Mouse (Mus musculus) small intestine, adult 2 months (tissue): ENCODE data around the gene C2. TPM values are rescaled to one million over a fixed set of nuclear protein-coding genes. Genes with fewer than 3 reads are reported as not detected.
"Not testable (repeated sequence)": the region's sequence is repeated elsewhere in the genome, so short reads cannot be mapped to it uniquely, and the experiment has no call there.

Source experiments
- H3K27ac ChIP-seq: fragments of 200-500 bp; 2 replicates; pipeline ENCODE4 v1.5.1; 2012; ENCODE audit warnings: low read depth, low read length, control low read depth, inconsistent platforms; ENCODE audit not compliant: insufficient read depth
- H3K27me3 ChIP-seq: fragments of 200-500 bp; 2 replicates; pipeline ENCODE4 v1.6.1; 2012; ENCODE audit warnings: mild to moderate bottlenecking, moderate library complexity, low read length, inconsistent platforms; ENCODE audit not compliant: control insufficient read depth, insufficient read depth
- H3K36me3 ChIP-seq: fragments of 200-500 bp; 2 replicates; pipeline ENCODE4 v1.6.1; 2012; ENCODE audit warnings: mild to moderate bottlenecking, low read length, control low read depth, inconsistent platforms; ENCODE audit not compliant: control insufficient read depth, insufficient read depth
- H3K4me1 ChIP-seq: fragments of 200-500 bp; 2 replicates; pipeline ENCODE4 v1.6.1; 2012; ENCODE audit warnings: low read length, inconsistent platforms, mixed read lengths; ENCODE audit not compliant: control insufficient read depth, insufficient read depth, insufficient read length
- H3K4me3 ChIP-seq: fragments of 200-500 bp; 2 replicates; pipeline ENCODE4 v1.5.1; 2012; ENCODE audit warnings: low read depth, mild to moderate bottlenecking, control low read depth, inconsistent platforms, low read length, moderate library complexity
- CTCF ChIP-seq: fragments of 200-500 bp; IDR thresholded peaks from 2 replicates; pipeline ENCODE4 v1.5.1; 2012; ENCODE audit warnings: low read depth, mild to moderate bottlenecking, control low read depth, inconsistent platforms, low read length, moderate library complexity, mixed read lengths; ENCODE audit not compliant: insufficient replicate concordance, insufficient read length; ENCODE audit errors: extremely low read depth
- POLR2A ChIP-seq: fragments of 200-500 bp; IDR thresholded peaks from 2 replicates; pipeline ENCODE4 v1.6.1; 2012; ENCODE audit warnings: low read depth, mild to moderate bottlenecking, control low read depth, inconsistent platforms, low read length, moderate library complexity
- WGBS: fragments of 180-500 bp; shearing (Covaris S2); methylation state at CpG from one replicate; pipeline ENCODE4 v1.1.7; 2018; 5-methylcytosine and 5-hydroxymethylcytosine counted together
- polyA plus RNA-seq: library from polyadenylated mRNA; depleted of rRNA; stranded (reverse); fragments of >200 nt; gene quantifications from 2 replicates; pipeline ENCODE4 v1.2.3, GENCODE M21; 2012; rRNA removed

C2 gene
- polyA plus RNA-seq, 1 experiment: 10.6 TPM

DNA sequence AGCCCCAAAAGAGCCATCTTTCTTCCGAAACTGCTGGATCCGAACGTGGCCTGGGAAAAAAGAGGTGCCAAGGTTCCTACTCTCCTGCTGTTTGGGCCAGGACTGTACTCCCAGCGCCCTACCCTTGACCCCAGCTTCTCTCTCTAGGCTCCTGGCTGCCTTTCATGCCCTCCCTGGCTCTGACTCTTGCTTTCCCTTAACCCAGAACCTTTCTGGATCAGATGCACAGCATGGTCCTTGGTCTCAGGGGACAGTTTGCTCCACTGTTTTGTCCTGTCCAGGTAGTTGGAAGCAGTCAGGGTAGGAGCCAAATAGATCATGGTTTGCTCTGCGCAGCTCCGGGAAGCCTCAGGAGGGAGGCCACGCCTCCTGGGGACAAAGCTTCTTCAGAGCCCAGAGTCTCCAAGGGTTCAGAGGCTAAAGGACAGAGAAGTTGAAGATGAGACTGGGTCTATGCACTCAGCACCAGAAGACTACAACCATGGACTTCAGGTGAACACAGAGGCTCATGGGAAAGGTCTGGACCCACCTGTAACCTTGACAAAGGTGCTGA is 83.2 kb downstream of the C2 start:
- TF ChIP-seq CTCF: no peak
- TF ChIP-seq POLR2A: no peak
- 71% methylated on average over 7 of the region's 7 CpGs for WGBS

DNA sequence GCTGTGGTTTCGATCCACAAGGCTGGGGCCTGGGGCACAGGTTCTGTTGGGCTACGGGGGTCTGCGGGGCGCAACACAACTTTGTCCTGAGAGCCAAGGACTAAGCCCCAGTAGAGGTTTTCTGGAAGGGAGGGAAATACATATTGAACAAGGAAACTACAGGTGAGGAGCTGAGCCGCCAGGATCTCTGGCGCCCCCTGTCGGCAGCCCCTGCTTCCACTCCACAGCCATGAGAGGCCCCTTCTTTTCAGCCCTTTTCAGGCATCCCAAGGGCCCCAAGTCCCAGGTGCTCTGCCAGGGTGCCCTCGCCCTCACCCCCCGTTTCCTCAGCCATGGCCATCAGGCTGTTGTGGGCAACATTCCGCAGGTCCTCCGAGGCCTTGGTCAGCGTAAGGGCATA is 84.3 kb downstream of the C2 start:
- not testable (repeated sequence) for H3K36me3 ChIP-seq, H3K4me3 ChIP-seq, H3K27ac ChIP-seq, H3K4me1 ChIP-seq, H3K27me3 ChIP-seq
- 61% methylated on average over 12 of the region's 12 CpGs for WGBS
- TF ChIP-seq CTCF: peak; percentile 72

More for the DNA sequence above, 83.2 kb downstream of the C2 start:
- Histone ChIP-seq H3K36me3 (no peaks in the 10 kb centered on the region), H3K4me1 (no peaks in the 10 kb centered on the region), H3K4me3 (no peak overlapping the region), H3K27ac (no peak overlapping the region), H3K27me3 (no peaks in the 10 kb centered on the region)

Other genes starting within 250 kb of the C2 start
- 12.1 and 12.5 TPM in 2 replicates for gene Tnxb, start 227.7 kb downstream of the C2 start, polyA plus RNA-seq
- 16.8 and 17.2 TPM in 2 replicates for gene C4b, start 154.4 kb downstream of the C2 start, polyA plus RNA-seq
- 0.18 and 0.67 TPM in 2 replicates for gene Cyp21a1, start 93.7 kb downstream of the C2 start, polyA plus RNA-seq
- 28.6 and 56.3 TPM in 2 replicates for gene Stk19, start 61.3 kb downstream of the C2 start, polyA plus RNA-seq
- 31.5 and 51.8 TPM in 2 replicates for gene Dxo, start 61.2 kb downstream of the C2 start, polyA plus RNA-seq
- 48.1 and 79.3 TPM in 2 replicates for gene Skiv2l, start 48.1 kb downstream of the C2 start, polyA plus RNA-seq
- 7.8 and 18.3 TPM in 2 replicates for gene Nelfe, start 47.9 kb downstream of the C2 start, polyA plus RNA-seq
- 22.4 and 71.5 TPM in 2 replicates for gene Cfb, start 35.7 kb downstream of the C2 start, polyA plus RNA-seq
- gene Zbtb12, start 18.8 kb downstream of the C2 start, polyA plus RNA-seq: 2.9 and 6.8 TPM in 2 replicates
- not detected in 2 replicates for gene Gm20547, start 16.2 kb downstream of the C2 start, polyA plus RNA-seq
- gene Ehmt2, start 204 bp upstream of the C2 start, polyA plus RNA-seq: 101 and 242 TPM in 2 replicates
- 64.8 and 101 TPM in 2 replicates for gene Slc44a4, start 16.2 kb upstream of the C2 start, polyA plus RNA-seq
- gene Neu1, start 33.0 kb upstream of the C2 start, polyA plus RNA-seq: 21.2 and 68.8 TPM in 2 replicates
- 17.1 and 19.8 TPM in 2 replicates for gene Hspa1b, start 61.0 kb upstream of the C2 start, polyA plus RNA-seq
- not detected in 2 replicates for gene Gm20481, start 71.6 kb upstream of the C2 start, polyA plus RNA-seq
- 8.9 and 9.3 TPM in 2 replicates for gene Hspa1a, start 73.9 kb upstream of the C2 start, polyA plus RNA-seq
- gene Hspa1l, start 74.4 kb upstream of the C2 start, polyA plus RNA-seq: 0.06 and 0.14 TPM in 2 replicates
- 51.7 and 82.1 TPM in 2 replicates for gene Lsm2, start 83.6 kb upstream of the C2 start, polyA plus RNA-seq
- gene Vars, start 102.7 kb upstream of the C2 start, polyA plus RNA-seq: 123 and 182 TPM in 2 replicates
- 0.82 and 1.2 TPM in 2 replicates for gene Vwa7, start 118.3 kb upstream of the C2 start, polyA plus RNA-seq
- gene Sapcd1, start 129.8 kb upstream of the C2 start, polyA plus RNA-seq: 0.87 and 1.0 TPM in 2 replicates
- gene Msh5, start 148.5 kb upstream of the C2 start, polyA plus RNA-seq: 2.2 and 2.3 TPM in 2 replicates
- gene Clic1, start 151.7 kb upstream of the C2 start, polyA plus RNA-seq: 134 and 219 TPM in 2 replicates
- gene Ddah2, start 160.8 kb upstream of the C2 start, polyA plus RNA-seq: 8.5 and 14.5 TPM in 2 replicates
- gene Ly6g6c, start 167.1 kb upstream of the C2 start, polyA plus RNA-seq: 9.3 and 9.9 TPM in 2 replicates
- 0.28 and 0.39 TPM in 2 replicates for gene Mpig6b, start 167.9 kb upstream of the C2 start, polyA plus RNA-seq
- gene Ly6g6e, start 178.6 kb upstream of the C2 start, polyA plus RNA-seq: 1.3 and 19.4 TPM in 2 replicates
- 7.2 and 10.7 TPM in 2 replicates for gene Ly6g6d, start 179.8 kb upstream of the C2 start, polyA plus RNA-seq
- gene Ly6g6f, start 187.3 kb upstream of the C2 start, polyA plus RNA-seq: 1.2 and 3.8 TPM in 2 replicates
- gene Abhd16a, start 191.0 kb upstream of the C2 start, polyA plus RNA-seq: 114 and 183 TPM in 2 replicates
- not detected in 2 replicates for gene Ly6g5c, start 210.0 kb upstream of the C2 start, polyA plus RNA-seq
- 0.76 and 1.4 TPM in 2 replicates for gene Ly6g5b, start 217.2 kb upstream of the C2 start, polyA plus RNA-seq
- 10.5 and 25.3 TPM in 2 replicates for gene Gpank1, start 223.2 kb upstream of the C2 start, polyA plus RNA-seq
- gene Csnk2b, start 223.8 kb upstream of the C2 start, polyA plus RNA-seq: 226 and 448 TPM in 2 replicates
- gene D17H6S53E, start 228.1 kb upstream of the C2 start, polyA plus RNA-seq: 6.9 and 16.2 TPM in 2 replicates
- gene Apom, start 233.8 kb upstream of the C2 start, polyA plus RNA-seq: 0.15 and 0.25 TPM in 2 replicates
- 93.6 and 184 TPM in 2 replicates for gene Bag6, start 236.9 kb upstream of the C2 start, polyA plus RNA-seq